Mouse (Mus musculus) G1E (cell line): ENCODE data around the gene Arhgef10l. TPM values are rescaled to one million over a fixed set of nuclear protein-coding genes. Genes with fewer than 3 reads are reported as not detected.

ENCODE experiments used
- ATAC-seq: 2 replicates; pipeline ENCODE4 v1.8.0; 2016; ENCODE audit warnings: mild to moderate bottlenecking; ENCODE audit not compliant: insufficient number of reproducible peaks, poor library complexity, low FRiP score, severe bottlenecking; ENCODE audit errors: extremely low read depth
- DNase-seq: peaks from one replicate; pipeline ENCODE4 v3.0.0; 2012; ENCODE audit warnings: low spot score
- H3K27me3 ChIP-seq: 2 replicates; pipeline ENCODE4 v1.6.1; 2012; ENCODE audit warnings: mild to moderate bottlenecking, low read length, inconsistent platforms; ENCODE audit not compliant: insufficient read depth
- H3K36me3 ChIP-seq: replicated peaks from 2 replicates; pipeline ENCODE3; 2012; ENCODE audit warnings: mild to moderate bottlenecking, inconsistent platforms
- H3K4me1 ChIP-seq: 2 replicates; pipeline ENCODE4 v1.6.1; 2012; ENCODE audit warnings: low read depth, low read length, inconsistent platforms, mixed read lengths; ENCODE audit not compliant: insufficient read depth
- H3K4me3 ChIP-seq: 2 replicates; pipeline ENCODE4 v1.5.1; 2012; ENCODE audit warnings: low read depth, mild to moderate bottlenecking, inconsistent platforms, low read length, moderate library complexity, mixed read lengths
- H3K9me3 ChIP-seq: replicated peaks from 2 replicates; pipeline ENCODE4 v1.6.1; 2012; ENCODE audit warnings: inconsistent platforms
- CTCF ChIP-seq: IDR thresholded peaks from 2 replicates; pipeline ENCODE4 v1.5.1; 2012; ENCODE audit warnings: low read depth, low read length, inconsistent platforms, mixed read lengths
- GATA1 ChIP-seq: IDR thresholded peaks from 2 replicates; pipeline ENCODE4 v1.6.1; 2012; ENCODE audit warnings: borderline replicate concordance, low read length, inconsistent platforms, mixed read lengths
- GATA2 ChIP-seq: IDR thresholded peaks from 2 replicates; pipeline ENCODE4 v1.6.1; 2012; ENCODE audit warnings: low read depth, low read length, inconsistent platforms, borderline replicate concordance
- POLR2AphosphoS5 ChIP-seq: IDR thresholded peaks from 2 replicates; pipeline ENCODE4 v1.6.1; 2012; ENCODE audit warnings: low read depth, low read length, inconsistent platforms; ENCODE audit not compliant: insufficient replicate concordance
- TAL1 ChIP-seq: conservative IDR thresholded peaks from 2 replicates; pipeline ENCODE4 v1.6.1; 2012; ENCODE audit warnings: low read depth, low read length, inconsistent platforms, mixed read lengths
- polyA plus RNA-seq: library from polyadenylated mRNA; stranded (reverse); fragments of >175 nt; gene quantifications from 2 replicates; pipeline ENCODE4 v1.2.3, GENCODE M21; 2012
- total RNA-seq, 2 experiments: library from RNA; stranded (forward) in 1 of 2; stranded (reverse) in 1 of 2; fragments of 200-1000 nt in 1 of 2; fragments of >200 nt in 1 of 2; fragmentation: Nextera tagmentation in 1 of 2; gene quantifications; 2 replicates each; pipeline ENCODE4 v1.2.3; 2014 to 2017

Arhgef10l gene
- total and polyA plus RNA-seq, 3 experiments: 24.7 to 32.6 (median 25.0) TPM

- Histone ChIP-seq H3K4me1 (no peaks in the 10 kb centered on the region; the same call in 1 of the 2 replicates), H3K9me3 (no peaks in the 10 kb centered on the region), H3K27me3 (peaks cover 4% of the 10 kb centered on the region; the same call in 1 of the 2 replicates), H3K4me3 (no peak overlapping the region), H3K36me3 (no peaks in the 10 kb centered on the region)
- TF ChIP-seq GATA1 (no peak), CTCF (no peak), POLR2AphosphoS5 (no peak), TAL1 (no peak), GATA2 (no peak)
- DNase-seq (no peak), ATAC-seq (no peak)
Measured at GRCm38 (mm10) chr4:140637269-140637668, 28.5 kb downstream of the Arhgef10l start.

- Histone ChIP-seq H3K4me1 (no peaks in the 10 kb centered on the region; the same call in 1 of the 2 replicates), H3K36me3 (no peaks in the 10 kb centered on the region), H3K4me3 (no peak overlapping the region), H3K27me3 (peaks cover 4% of the 10 kb centered on the region; the same call in 1 of the 2 replicates), H3K9me3 (no peaks in the 10 kb centered on the region)
- no peak for TF ChIP-seq GATA1
- no peak for TF ChIP-seq POLR2AphosphoS5
- TF ChIP-seq CTCF: no peak
- no peak for TF ChIP-seq TAL1
- no peak for TF ChIP-seq GATA2
- DNase-seq (no peak), ATAC-seq (no peak)
Measured at GRCm38 (mm10) chr4:140636312-140636996, 29.4 kb downstream of the Arhgef10l start.

- Histone ChIP-seq H3K9me3 (no peaks in the 10 kb centered on the region), H3K4me1 (no peaks in the 10 kb centered on the region; the same call in 1 of the 2 replicates), H3K27me3 (peaks cover 4% of the 10 kb centered on the region; the same call in 1 of the 2 replicates), H3K4me3 (no peak overlapping the region), H3K36me3 (no peaks in the 10 kb centered on the region)
- ATAC-seq (no peak), DNase-seq (no peak)
- TF ChIP-seq GATA1 (no peak), GATA2 (no peak), POLR2AphosphoS5 (no peak), CTCF (no peak), TAL1 (no peak)
Measured at GRCm38 (mm10) chr4:140634861-140635388, 30.9 kb downstream of the Arhgef10l start.

- Histone ChIP-seq H3K27me3 (peaks cover 9% of the 10 kb centered on the region; the same call in 1 of the 2 replicates), H3K36me3 (no peaks in the 10 kb centered on the region), H3K4me3 (no peak overlapping the region), H3K9me3 (no peaks in the 10 kb centered on the region), H3K4me1 (no peaks in the 10 kb centered on the region)
- ATAC-seq: no peak
- no peak for TF ChIP-seq GATA2
- no peak for TF ChIP-seq POLR2AphosphoS5
- no peak for TF ChIP-seq TAL1
- no peak for TF ChIP-seq GATA1
- no peak for TF ChIP-seq CTCF
- no peak for DNase-seq
Measured at GRCm38 (mm10) chr4:140631276-140631849, 34.4 kb downstream of the Arhgef10l start.

- Histone ChIP-seq H3K4me3 (no peak overlapping the region), H3K9me3 (no peaks in the 10 kb centered on the region), H3K27me3 (peaks cover 15% of the 10 kb centered on the region; the same call in 1 of the 2 replicates), H3K4me1 (no peaks in the 10 kb centered on the region), H3K36me3 (no peaks in the 10 kb centered on the region)
- TF ChIP-seq POLR2AphosphoS5 (no peak), GATA1 (no peak), CTCF (no peak), GATA2 (no peak), TAL1 (no peak)
- DNase-seq (no peak), ATAC-seq (no peak)
Measured at GRCm38 (mm10) chr4:140630651-140631241, 35.1 kb downstream of the Arhgef10l start.

GRCm38 (mm10) chr4:140630136-140630535 is 35.7 kb downstream of the Arhgef10l start:
- Histone ChIP-seq H3K4me1 (no peaks in the 10 kb centered on the region), H3K27me3 (peaks cover 16% of the 10 kb centered on the region; the same call in 1 of the 2 replicates), H3K36me3 (no peaks in the 10 kb centered on the region), H3K9me3 (no peaks in the 10 kb centered on the region), H3K4me3 (no peak overlapping the region)
- no peak for DNase-seq
- ATAC-seq: no peak
- TF ChIP-seq GATA1 (no peak), GATA2 (no peak), POLR2AphosphoS5 (no peak), CTCF (no peak), TAL1 (no peak)
